Mouse (Mus musculus): Measurements from ENCODE around the gene Ypel2.

Ypel2 gene

GRCm38 (mm10) chr11:86895567-86895966 is 97.9 kb downstream of the Ypel2 start:
- no peak for DNase-seq (ENCODE audit: low spot score)

GRCm38 (mm10) chr11:86895156-86895555 is 98.4 kb downstream of the Ypel2 start:
- DNase-seq (ENCODE audit: low spot score), result no peak

DNA sequence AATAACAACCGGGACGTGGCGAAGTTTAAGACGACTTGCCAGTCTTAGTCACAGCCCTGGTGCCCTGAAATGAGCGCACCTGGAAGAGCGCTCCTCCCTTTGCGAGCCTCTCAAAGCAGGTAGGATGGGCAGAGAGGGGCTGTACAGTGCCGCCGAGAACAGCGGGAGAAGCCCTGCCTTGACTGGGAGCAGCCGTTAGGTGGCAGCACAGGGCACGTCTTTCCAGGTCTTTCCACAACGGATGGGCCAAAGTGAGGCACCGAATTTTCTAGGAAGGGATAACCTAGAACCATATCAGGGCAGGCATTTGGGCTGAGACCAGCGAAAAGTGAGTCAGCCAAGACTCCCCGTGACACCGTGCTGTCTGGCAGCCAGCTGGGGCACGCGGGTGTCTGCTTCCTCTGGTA is 99.3 kb downstream of the Ypel2 start:
- peak; percentile 88 for DNase-seq (ENCODE audit: low spot score)

DNA sequence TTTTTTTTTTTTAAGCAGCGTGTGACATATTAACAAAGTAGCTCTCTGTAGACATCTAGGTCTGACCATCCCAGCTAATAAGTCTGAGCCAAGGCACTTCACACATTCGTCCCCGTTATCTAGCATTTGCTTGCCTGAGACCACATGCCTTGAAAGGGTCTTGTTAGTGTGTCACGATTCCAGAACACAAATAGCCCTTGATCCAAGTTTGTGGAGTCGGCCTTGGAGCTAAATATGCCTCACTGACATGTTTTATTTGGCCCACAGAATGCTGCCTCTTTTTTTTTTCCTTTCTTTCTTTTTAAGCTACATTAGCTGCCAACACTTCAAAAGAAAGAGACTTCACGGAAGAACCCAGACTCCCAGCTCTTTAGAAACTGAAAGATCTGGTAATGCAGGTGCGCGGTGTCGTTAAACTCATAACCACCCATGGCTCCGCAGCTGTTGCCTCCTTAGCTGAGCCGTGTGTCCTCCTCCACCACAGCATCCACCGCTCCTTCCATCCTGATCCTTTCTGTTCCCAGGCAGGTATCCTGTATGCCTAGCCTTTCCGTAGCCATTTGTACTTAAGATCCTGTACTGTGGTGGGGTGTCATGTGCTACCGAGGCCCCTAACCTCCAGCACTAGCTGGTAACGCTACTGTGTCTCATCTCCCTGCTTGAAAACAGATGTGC is 100.4 kb downstream of the Ypel2 start:
- no peak for DNase-seq (ENCODE audit: low spot score)
